Mouse (Mus musculus): ENCODE measurements around the gene Gm10337. TPM values are rescaled to one million over a fixed set of nuclear protein-coding genes. Genes with fewer than 3 reads are reported as not detected.

Gene Gm10337
- polyA plus RNA-seq, 1 experiment from 2014 or later: 8.7 TPM

DNA sequence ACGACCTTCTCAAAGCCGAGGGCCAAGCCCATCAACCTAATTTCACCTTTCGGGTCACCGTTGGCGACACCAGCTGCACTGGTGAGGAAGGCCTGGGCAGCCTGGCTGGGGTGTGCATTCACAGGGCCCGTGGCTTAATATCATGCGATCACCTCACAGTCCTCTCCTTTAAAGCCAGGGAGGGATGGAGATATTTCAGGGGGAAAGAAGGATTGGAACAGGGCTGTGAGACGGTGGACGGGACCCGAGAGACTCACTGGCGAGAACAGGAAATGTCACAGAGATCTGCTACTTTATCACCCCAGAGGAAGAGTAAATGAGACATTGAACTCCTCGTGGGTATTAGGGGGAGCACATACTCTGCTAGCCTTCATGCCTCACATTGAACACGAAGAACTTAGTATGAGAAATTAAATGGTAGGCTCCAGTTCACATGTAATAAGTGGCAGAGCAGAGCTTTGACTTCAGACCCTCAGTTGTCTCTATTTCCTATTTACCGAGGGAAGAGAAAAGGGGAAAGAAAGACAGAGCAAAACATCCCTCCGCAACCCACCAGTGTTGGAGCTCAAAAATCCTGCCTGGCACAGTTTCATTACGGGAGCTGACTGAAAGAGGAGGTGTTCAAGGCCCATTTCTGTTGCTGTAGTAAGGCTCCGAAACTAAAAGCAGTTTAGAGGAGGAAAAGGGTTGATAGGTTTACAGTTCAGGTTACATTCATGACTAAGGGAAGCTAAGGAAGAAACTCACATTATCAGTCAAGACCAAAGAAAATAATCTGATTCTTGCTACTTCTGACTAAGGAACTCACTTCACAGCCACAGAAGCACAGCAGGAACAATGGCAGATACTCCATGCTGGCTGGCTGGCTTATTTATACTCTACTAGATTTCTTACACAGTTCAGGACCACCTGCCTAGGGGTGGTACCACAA lies 16.0 kb downstream of the Gm10337 start:
- H3K9ac ChIP-seq: peak overlapping the region; percentile 87
- ATAC-seq (ENCODE audit: low read depth): no peak
- H3K4me1 ChIP-seq (replicated peaks): peaks cover 49% of the 10 kb centered on the region
- no peaks in the 10 kb centered on the region for H3K9me3 ChIP-seq
- peak overlapping the region; percentile 99 for H3K27ac ChIP-seq (replicated peaks)
- 69% methylated on average over 17 of the region's 17 CpGs for WGBS
- no peaks in the 10 kb centered on the region for H3K27me3 ChIP-seq
- peak overlapping the region; percentile 71 for H3K4me3 ChIP-seq
- peak overlapping the region; percentile 69 for H3K4me2 ChIP-seq
- peaks cover 34% of the 10 kb centered on the region for H3K36me3 ChIP-seq

DNA sequence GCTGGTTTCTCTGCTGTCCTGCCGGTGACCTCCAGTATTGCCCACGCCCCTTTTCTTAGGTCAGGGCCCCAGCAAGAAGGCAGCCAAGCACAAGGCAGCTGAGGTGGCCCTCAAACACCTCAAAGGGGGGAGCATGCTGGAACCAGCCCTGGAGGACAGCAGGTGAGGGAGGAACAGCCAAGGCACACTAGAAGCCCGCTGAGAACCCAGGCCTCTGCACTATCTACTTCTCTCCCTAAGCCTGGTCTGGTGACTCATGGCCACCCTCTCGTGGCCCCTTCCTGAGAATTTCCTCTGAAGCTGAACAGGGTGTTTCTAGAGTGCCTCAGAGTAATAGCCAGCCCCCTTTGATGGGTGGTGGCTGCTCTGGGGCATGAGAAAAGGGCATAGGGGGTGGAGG lies 16.9 kb downstream of the Gm10337 start:
- Histone ChIP-seq H3K27me3 (no peaks in the 10 kb centered on the region), H3K4me3 (no peak overlapping the region), H3K9me3 (no peaks in the 10 kb centered on the region), H3K36me3 (peaks cover 36% of the 10 kb centered on the region), H3K4me1 (replicated peaks) (peaks cover 48% of the 10 kb centered on the region), H3K4me2 (no peak overlapping the region), H3K27ac (replicated peaks) (no peak overlapping the region), H3K9ac (peak overlapping the region; percentile 22)
- 85% methylated on average over 4 of the region's 4 CpGs for WGBS
- no peak for ATAC-seq (ENCODE audit: low read depth)

- Histone ChIP-seq H3K9me3 (no peaks in the 10 kb centered on the region), H3K9ac (no peak overlapping the region), H3K4me2 (no peak overlapping the region), H3K4me1 (replicated peaks) (peaks cover 39% of the 10 kb centered on the region), H3K27me3 (no peaks in the 10 kb centered on the region), H3K4me3 (no peak overlapping the region), H3K27ac (replicated peaks) (no peak overlapping the region), H3K36me3 (peaks cover 36% of the 10 kb centered on the region)
- ATAC-seq (ENCODE audit: low read depth): no peak
- 81% methylated on average over 4 of the region's 4 CpGs for WGBS
Measured at GRCm38 (mm10) chr15:102521480-102521879, 18.0 kb downstream of the Gm10337 start.

DNA sequence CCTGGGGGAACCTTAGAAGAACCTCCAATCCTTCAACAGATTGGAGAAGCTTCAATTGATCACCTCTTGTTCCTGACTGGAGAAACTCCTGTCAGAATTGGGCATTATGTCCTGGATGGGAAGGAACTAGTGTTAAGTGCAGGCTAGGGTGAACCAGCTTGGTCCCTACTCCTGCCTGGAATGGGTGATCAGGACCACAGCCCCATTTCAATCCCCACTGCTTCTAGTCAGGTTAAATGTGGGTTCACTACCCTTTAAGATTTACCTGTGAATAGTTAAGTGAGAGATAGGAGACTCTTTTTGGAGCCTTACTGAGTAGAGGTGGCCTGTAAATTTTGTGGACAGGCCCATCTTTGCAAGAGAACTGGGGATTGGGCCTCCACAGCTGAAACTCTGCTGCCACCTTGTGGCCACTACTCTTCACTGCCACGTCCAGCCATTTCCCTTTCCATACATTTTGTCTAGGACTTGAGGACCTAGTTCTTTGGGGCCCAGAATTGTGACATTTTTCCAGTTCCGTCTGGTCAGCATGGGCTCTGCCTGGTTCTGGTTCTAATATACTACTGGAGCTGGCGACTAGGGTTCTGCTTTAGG lies 21.5 kb downstream of the Gm10337 start, which contains the start of gene Npff:
Npff (minus strand) TSS at position 51 of the 594 bp plus-strand sequence.
- Histone ChIP-seq H3K4me3 (no peak within 1 kb of the TSS), H3K27ac (replicated peaks) (peak within 1 kb of the TSS; percentile 67), H3K27me3 (no peaks in the 10 kb centered on the region), H3K36me3 (peaks cover 63% of the 10 kb centered on the region), H3K9me3 (no peaks in the 10 kb centered on the region), H3K9ac (peak within 1 kb of the TSS; percentile 35), H3K4me1 (replicated peaks) (peaks cover 27% of the 10 kb centered on the region), H3K4me2 (peak within 1 kb of the TSS; percentile 20)
- 4% methylated on average over 3 of the region's 3 CpGs for WGBS
- ATAC-seq (ENCODE audit: low read depth): peak; percentile 26; the same call in 1 of the 2 replicates

- H3K4me3 ChIP-seq: no peak overlapping the region
- no peaks in the 10 kb centered on the region for H3K27me3 ChIP-seq
- H3K9me3 ChIP-seq: no peaks in the 10 kb centered on the region
- WGBS: 87% methylated on average over 6 of the region's 6 CpGs
- H3K27ac ChIP-seq (replicated peaks): no peak overlapping the region
- H3K4me1 ChIP-seq (replicated peaks): peaks cover 18% of the 10 kb centered on the region
- no peak overlapping the region for H3K9ac ChIP-seq
- no peak for ATAC-seq (ENCODE audit: low read depth)
- no peak overlapping the region for H3K4me2 ChIP-seq
- peaks cover 67% of the 10 kb centered on the region for H3K36me3 ChIP-seq
Measured at GRCm38 (mm10) chr15:102526111-102527002, 22.8 kb downstream of the Gm10337 start.

- no peak overlapping the region for H3K4me3 ChIP-seq
- H3K36me3 ChIP-seq: peaks cover 57% of the 10 kb centered on the region
- peaks cover 18% of the 10 kb centered on the region for H3K4me1 ChIP-seq (replicated peaks)
- 81% methylated on average over 3 of the region's 3 CpGs for WGBS
- H3K27ac ChIP-seq (replicated peaks): no peak overlapping the region
- no peak overlapping the region for H3K4me2 ChIP-seq
- H3K27me3 ChIP-seq: no peaks in the 10 kb centered on the region
- H3K9ac ChIP-seq: no peak overlapping the region
- no peak for ATAC-seq (ENCODE audit: low read depth)
- H3K9me3 ChIP-seq: no peaks in the 10 kb centered on the region
Measured at GRCm38 (mm10) chr15:102527936-102528335, 24.4 kb downstream of the Gm10337 start.

DNA sequence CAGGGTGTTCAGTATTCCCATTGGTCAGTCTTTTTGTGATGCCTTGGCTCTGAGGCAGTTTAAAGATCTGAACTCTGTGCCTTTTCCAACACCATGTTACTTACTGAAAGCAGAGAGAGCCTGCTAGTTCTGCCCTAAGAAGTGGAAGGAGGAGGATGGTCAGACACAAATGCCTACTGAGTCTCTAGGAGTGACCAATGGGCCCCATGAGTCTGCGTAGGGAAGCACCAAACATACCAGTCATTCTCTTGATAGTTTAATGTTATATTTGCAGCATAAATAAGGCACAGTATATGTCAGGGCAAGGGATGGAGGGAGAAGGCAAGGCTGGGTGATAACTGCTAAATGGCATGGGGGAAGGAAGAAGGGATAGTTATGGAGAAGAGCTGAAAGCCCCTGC lies 24.9 kb downstream of the Gm10337 start:
- peaks cover 18% of the 10 kb centered on the region for H3K4me1 ChIP-seq (replicated peaks)
- ATAC-seq (ENCODE audit: low read depth): no peak
- H3K9me3 ChIP-seq: no peaks in the 10 kb centered on the region
- no peak overlapping the region for H3K4me2 ChIP-seq
- H3K9ac ChIP-seq: no peak overlapping the region
- peaks cover 60% of the 10 kb centered on the region for H3K36me3 ChIP-seq
- H3K4me3 ChIP-seq: no peak overlapping the region
- no peaks in the 10 kb centered on the region for H3K27me3 ChIP-seq
- WGBS: 97% methylated on average over 1 of the region's 1 CpGs
- no peak overlapping the region for H3K27ac ChIP-seq (replicated peaks)

GRCm38 (mm10) chr15:102530566-102530965 lies 27.0 kb downstream of the Gm10337 start:
- H3K4me1 ChIP-seq (replicated peaks): no peaks in the 10 kb centered on the region; the same call in 1 of the 2 replicates
- H3K27ac ChIP-seq (replicated peaks): no peak overlapping the region
- H3K9ac ChIP-seq: no peak overlapping the region
- WGBS: 83% methylated on average over 4 of the region's 4 CpGs
- no peak overlapping the region for H3K4me3 ChIP-seq
- no peaks in the 10 kb centered on the region for H3K27me3 ChIP-seq
- H3K9me3 ChIP-seq: no peaks in the 10 kb centered on the region
- ATAC-seq (ENCODE audit: low read depth): no peak
- no peak overlapping the region for H3K4me2 ChIP-seq
- H3K36me3 ChIP-seq: peaks cover 60% of the 10 kb centered on the region

DNA sequence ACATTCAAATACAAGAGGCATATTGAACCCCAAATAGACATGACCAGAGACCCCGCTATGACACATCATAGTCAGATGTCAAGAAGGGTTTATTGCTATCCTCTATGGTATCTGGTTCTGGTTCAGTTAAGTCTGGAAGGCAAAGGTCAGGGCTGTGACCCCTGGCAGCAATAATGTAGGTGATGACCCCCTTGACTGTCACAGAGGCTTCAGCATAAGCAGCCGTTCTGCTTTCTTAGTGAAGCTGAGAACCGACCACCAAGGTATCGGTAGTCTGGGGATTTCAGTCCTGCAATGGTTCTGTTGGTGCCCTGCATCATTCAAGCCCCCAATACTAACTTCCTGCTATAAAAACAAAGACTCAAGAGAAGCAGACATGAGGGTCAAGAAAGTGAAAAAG lies 28.1 kb downstream of the Gm10337 start:
- WGBS: 87% methylated on average over 4 of the region's 4 CpGs
- peaks cover 69% of the 10 kb centered on the region for H3K36me3 ChIP-seq
- H3K9me3 ChIP-seq: no peaks in the 10 kb centered on the region
- ATAC-seq (ENCODE audit: low read depth): no peak
- H3K27me3 ChIP-seq: no peaks in the 10 kb centered on the region
- H3K4me1 ChIP-seq (replicated peaks): no peaks in the 10 kb centered on the region; the same call in 1 of the 2 replicates
- no peak overlapping the region for H3K27ac ChIP-seq (replicated peaks)
- no peak overlapping the region for H3K4me2 ChIP-seq
- H3K4me3 ChIP-seq: no peak overlapping the region
- H3K9ac ChIP-seq: no peak overlapping the region

- no peaks in the 10 kb centered on the region; the same call in 1 of the 2 replicates for H3K4me1 ChIP-seq (replicated peaks)
- ATAC-seq (ENCODE audit: low read depth): no peak
Measured at GRCm38 (mm10) chr15:102532106-102532900, 28.8 kb downstream of the Gm10337 start.

GRCm38 (mm10) chr15:102533926-102534325 lies 30.4 kb downstream of the Gm10337 start:
- ATAC-seq (ENCODE audit: low read depth): no peak
- no peaks in the 10 kb centered on the region; the same call in 1 of the 2 replicates for H3K4me1 ChIP-seq (replicated peaks)
- H3K9me3 ChIP-seq: no peaks in the 10 kb centered on the region
- peaks cover 67% of the 10 kb centered on the region for H3K36me3 ChIP-seq
- no peak overlapping the region for H3K4me2 ChIP-seq
- no peak overlapping the region for H3K27ac ChIP-seq (replicated peaks)
- no peak overlapping the region for H3K4me3 ChIP-seq
- H3K9ac ChIP-seq: no peak overlapping the region
- WGBS: 91% methylated on average over 7 of the region's 7 CpGs
- no peaks in the 10 kb centered on the region for H3K27me3 ChIP-seq

More at GRCm38 (mm10) chr15:102532106-102532900, 28.8 kb downstream of the Gm10337 start:
- WGBS: 80% methylated on average over 3 of the region's 3 CpGs
- Histone ChIP-seq H3K4me3 (no peak overlapping the region), H3K9me3 (no peaks in the 10 kb centered on the region), H3K36me3 (peaks cover 74% of the 10 kb centered on the region), H3K27ac (replicated peaks) (no peak overlapping the region), H3K4me2 (no peak overlapping the region), H3K9ac (peak overlapping the region; percentile 17; the same call in 1 of the 2 replicates), H3K27me3 (no peaks in the 10 kb centered on the region)
